Mouse (Mus musculus) testis, adult 10 weeks (tissue): ENCODE measurements around the gene Lrch2. TPM values are rescaled to one million over a fixed set of nuclear protein-coding genes. Genes with fewer than 3 reads are reported as not detected.

Source experiments
- polyA plus RNA-seq: library from polyadenylated mRNA; stranded (reverse); fragments of 350-450 nt; fragmentation: Illumina TruSeq; extraction: RNeasy Lipid Tissue Mini Kit (QIAGEN cat#74804); gene quantifications from one replicate; pipeline ENCODE4 v1.2.3, GENCODE M21; 2014; ENCODE audit warnings: low read depth, low replicate concordance

The Lrch2 gene
- 6.6 TPM for polyA plus RNA-seq

GRCm38 (mm10) chrX:147553421-147554201, at the start of gene Lrch2:
Gene Lrch2, minus strand, starts transcription at chrX:147554081.

GRCm38 (mm10) chrX:147453610-147454009, 100.3 kb downstream of the Lrch2 start, which contains the start of gene Vmn1r239-ps:
Gene Vmn1r239-ps, minus strand, starts transcription at chrX:147453710.

GRCm38 (mm10) chrX:147429129-147429528, 124.8 kb downstream of the Lrch2 start, which contains the start of gene Il13ra2:
Gene Il13ra2, minus strand, starts transcription at chrX:147429192.

Other genes starting within 250 kb of the Lrch2 start
- 0.27 TPM for gene Il13ra2, start 124.9 kb downstream of the Lrch2 start, polyA plus RNA-seq
- not detected for gene Vmn1r239-ps, start 100.4 kb downstream of the Lrch2 start, polyA plus RNA-seq
- 6.4 TPM for gene Gm15128, start 211.9 kb upstream of the Lrch2 start, polyA plus RNA-seq